Mouse (Mus musculus) brain, adult 2 months (tissue): ENCODE results near the gene Slc26a8.
"Not testable (repeated sequence)": the region's sequence is repeated elsewhere in the genome, so short reads cannot be mapped to it uniquely, and the experiment has no call there.

Source experiments
- DNase-seq: peaks from one replicate; pipeline ENCODE4 v3.0.0; 2011; ENCODE audit warnings: low read depth, low spot score

Slc26a8 gene

GRCm38 (mm10) chr17:28689586-28690283, at the start of gene Slc26a8:
TSS of gene Slc26a8 (minus strand) at chr17:28690233.
- DNase-seq = peak; percentile 60

DNA sequence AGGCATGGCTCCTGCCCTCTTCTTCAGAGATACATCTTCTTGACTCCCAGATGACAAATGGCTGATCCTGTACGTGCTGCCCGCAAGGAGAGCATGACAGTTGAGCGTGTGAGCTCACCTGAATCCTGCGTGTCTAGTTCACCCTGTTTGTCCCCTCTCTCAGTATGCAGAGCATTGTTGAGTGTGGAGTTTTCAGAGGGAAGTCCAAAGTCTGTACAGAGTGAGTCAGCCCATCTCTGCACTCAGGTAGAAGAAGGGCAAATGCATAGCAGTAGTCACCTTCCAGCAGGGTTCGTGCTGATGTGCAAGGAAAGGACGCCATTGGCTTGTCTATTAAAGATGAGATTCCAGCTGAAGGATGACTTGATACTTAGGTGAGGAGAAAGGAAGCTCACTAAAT, 49.2 kb upstream of the Slc26a8 start:
- DNase-seq = no peak

- DNase-seq = no peak
Observed at GRCm38 (mm10) chr17:28737973-28738372, 47.9 kb upstream of the Slc26a8 start.

GRCm38 (mm10) chr17:28736486-28736885, 46.5 kb upstream of the Slc26a8 start:
- DNase-seq = no peak

- peak; percentile 73 for DNase-seq
Observed at GRCm38 (mm10) chr17:28735317-28736105, 45.5 kb upstream of the Slc26a8 start.

DNA sequence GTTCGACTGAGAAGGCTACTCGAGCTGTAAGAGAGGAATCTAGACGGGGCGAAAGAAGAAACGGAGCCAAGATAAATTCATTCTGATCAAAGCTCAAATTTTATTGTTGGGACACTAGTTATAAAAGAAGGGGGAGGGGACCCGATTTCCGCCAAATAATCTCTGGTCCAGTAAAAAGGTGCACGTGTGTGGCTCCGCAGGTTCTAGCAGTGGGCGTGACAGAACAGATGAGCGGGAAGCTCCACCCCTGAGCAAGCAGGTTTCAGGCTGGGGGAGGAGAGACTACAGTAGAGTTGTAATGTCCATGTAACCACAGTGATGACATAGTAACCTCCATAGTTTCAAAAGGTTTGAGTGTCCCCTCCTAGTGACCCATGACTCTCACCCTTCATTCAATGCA, 37.5 kb upstream of the Slc26a8 start:
- DNase-seq = not testable (repeated sequence)

DNA sequence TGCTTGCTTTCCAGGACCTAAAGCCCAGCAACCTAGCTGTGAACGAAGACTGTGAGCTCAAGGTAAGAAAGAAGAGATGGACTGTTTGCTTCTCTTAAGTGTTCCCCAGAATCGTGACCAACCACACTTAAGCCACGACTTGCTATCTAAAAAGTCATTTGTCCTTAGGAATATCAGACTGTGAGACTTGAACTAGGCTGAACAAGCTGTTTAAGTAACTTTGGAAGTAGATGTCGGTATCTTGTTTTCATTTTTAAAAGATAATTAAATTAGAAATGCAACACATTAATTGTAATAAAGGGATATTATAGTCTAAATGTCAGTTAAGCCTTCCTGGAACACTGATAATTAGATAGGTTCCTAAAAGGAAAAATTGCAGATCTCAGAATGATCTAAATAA, 35.8 kb upstream of the Slc26a8 start, which contains the start of gene AC170998.1:
AC170998.1 (plus strand) TSS at position 301 of the 400 bp plus-strand sequence.
- no peak for DNase-seq

- DNase-seq = peak; percentile 69
Observed at GRCm38 (mm10) chr17:28717535-28717934, 27.5 kb upstream of the Slc26a8 start.

- no peak for DNase-seq
Observed at GRCm38 (mm10) chr17:28715832-28716548, 26.0 kb upstream of the Slc26a8 start.

DNA sequence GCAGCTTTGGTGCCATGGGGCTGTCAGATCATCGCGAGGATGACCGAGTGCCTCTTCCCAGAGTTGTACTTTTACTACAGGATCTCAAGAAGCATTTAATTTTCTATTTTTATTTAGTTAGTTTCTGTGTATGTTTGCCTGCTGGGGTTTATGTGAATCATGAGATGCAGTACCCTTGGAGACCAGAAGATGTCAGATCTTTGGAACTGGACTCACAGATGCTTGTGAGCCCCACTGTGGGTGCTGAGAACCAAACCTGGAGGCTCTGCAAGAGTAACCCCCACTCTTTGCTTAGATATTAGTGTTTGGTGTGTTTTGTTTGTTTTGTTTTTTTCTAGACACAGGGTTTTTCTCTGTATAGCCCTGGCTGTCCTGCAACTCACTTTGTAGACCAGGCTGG, 24.0 kb upstream of the Slc26a8 start:
- no peak for DNase-seq

DNA sequence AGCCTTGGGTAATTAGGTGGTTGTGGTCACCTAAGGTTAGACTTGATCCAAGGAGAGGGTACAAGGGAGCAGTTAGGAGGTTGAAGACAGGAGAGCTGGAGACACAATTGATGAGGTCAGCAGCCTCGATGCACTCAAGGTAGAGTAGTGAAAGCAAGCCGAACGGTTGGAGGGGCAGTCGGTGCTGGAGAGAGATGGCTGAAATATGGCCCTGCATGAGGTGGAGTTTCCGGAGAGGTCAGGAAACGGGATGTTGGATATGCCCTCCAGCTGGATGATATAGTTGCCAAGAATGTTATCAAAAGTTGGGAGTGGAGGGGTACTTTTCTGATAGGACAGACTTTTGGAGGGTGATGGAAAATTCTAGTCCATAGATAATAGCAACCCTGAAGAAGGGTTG, 22.3 kb upstream of the Slc26a8 start:
- DNase-seq = no peak

- DNase-seq = no peak
Observed at GRCm38 (mm10) chr17:28711237-28711636, 21.2 kb upstream of the Slc26a8 start.

DNA sequence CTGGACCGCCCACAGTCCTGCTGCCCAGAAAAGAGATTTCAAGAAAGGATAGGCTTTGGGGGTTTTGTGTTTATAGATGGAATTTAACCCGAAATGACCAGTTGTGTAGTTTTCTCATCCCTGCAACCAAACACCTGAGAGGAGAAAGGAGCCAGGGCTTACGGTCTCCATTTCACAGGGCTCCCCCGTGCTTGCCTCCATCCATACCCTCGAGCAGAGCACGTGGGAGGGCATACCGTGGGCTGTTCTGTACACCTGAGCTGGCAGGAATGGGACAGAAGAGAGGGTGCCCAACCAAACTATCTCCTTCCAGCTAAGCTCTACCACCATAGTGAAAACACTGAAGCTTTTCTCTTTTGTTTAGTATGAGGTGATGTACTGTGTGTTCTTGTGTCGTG, 20.3 kb upstream of the Slc26a8 start:
- DNase-seq = no peak

DNA sequence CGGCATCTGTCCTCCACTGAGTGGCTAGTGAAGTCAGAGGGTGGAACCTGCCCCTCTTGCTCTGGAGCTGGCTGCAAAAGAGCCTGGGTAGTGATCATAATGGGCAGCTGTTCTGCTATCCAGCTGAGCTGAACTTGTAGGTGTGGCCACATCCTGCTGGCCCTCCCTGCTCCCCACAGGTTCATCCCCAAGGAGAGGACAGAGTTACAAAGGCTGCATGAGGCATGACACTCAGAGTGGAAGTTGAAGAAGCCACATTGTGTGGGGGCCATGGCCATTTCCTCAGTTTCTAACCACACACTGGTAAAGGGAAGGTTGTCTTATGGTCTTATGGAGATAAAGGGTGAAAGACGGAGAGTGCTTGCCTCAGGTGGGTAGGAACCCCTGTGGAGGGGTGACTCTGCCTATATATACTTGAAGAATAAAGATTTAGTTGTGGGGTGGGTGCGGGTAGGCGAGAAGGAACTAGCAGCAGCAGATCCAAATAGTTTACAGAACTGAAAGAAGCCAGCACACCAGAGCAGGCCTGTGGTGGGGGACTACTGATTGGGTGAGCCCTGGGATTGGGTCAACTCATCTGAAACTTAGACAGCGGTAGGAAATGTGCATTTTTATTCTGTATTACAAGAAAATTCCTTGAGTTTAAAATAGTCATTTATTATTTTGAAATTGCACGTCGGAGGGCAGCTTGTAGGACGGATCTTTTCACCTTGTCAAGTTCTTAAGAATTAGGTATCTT, 19.7 kb upstream of the Slc26a8 start:
- DNase-seq = no peak

- peak; percentile 55 for DNase-seq
Observed at GRCm38 (mm10) chr17:28708989-28709388, 19.0 kb upstream of the Slc26a8 start.

GRCm38 (mm10) chr17:28707816-28708215, 17.8 kb upstream of the Slc26a8 start:
- DNase-seq = no peak

DNA sequence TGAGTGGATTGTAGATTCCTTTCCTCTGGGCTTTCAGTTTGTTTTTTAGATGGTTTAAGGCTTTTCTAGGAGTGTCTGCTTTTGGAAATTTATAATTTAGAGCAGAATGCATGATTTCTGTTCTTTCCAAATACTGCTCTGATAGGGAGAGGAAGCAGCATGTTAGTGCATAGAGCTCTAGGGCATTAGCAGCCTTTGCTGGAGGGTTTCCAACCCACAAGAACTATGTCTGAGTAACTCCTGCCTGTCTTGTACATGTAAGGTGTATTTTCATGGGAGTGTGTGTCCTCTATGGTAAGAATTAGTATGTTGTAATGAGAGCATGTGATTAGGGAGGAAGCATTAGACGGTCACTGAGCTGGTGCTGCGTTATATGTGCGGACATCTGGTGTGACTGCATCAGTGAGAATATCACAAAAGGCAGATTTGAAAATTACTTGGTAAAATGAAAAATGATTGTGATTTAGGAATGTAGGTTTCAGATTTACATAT, 17.1 kb upstream of the Slc26a8 start:
- no peak for DNase-seq

DNA sequence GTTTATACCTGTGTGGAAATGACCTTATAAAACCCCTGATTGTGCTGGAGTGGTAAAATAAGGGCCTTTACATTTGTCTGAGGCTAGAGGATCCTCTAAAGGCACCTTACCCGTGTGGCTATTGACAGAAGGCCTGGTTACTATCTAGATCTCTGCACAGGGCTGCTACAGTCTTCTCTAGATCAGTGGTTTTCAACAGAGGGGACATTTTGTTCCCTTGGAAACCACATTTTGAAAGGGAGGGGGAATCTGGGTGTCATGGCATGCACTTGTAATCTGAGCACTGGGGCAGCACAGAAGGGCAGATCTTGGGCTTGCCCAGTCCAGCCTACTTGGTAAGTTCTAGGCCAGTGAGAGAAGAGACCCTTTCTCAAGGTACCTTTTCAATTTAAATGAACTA, 16.7 kb upstream of the Slc26a8 start:
- DNase-seq = no peak

DNA sequence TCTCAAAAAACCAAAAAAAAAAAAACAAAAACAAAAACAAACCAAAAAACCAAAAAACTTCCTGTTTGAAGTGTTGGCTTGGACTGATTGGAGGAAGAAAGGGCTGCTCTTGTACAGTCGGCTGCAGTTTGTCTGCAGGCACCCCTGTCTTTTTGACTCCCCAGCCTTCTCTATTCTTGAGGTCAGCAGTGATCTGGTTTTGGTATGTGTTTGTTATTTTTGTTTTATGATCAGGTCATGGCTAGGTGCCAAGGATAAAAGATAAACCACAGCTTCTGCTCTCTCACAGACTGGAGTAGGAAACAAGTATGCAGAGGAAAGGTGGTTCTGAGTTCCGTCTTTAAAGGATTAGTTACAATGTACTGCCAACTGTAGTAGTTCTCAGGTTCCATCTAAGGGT, 12.6 kb upstream of the Slc26a8 start:
- no peak for DNase-seq

- DNase-seq = no peak
Observed at GRCm38 (mm10) chr17:28701737-28702136, 11.7 kb upstream of the Slc26a8 start.

DNA sequence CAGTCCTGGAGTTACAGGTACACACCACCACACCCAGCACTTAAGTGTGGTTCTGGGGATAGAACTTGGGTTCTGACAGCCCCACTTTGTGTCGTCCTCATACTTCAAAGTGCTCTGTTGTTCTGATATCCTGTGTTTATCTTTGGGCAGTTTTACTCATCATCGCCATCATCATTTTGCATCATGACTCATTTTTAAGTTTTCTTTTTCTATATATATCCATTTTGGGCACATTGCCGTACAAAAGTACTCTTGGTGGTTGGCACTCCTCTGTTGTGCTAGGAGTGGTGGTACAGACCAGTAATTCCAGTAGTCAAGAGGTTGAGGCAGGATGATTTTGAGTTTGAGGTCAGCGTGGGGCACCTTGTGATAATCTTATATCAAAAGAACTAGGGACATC, 11.1 kb upstream of the Slc26a8 start:
- no peak for DNase-seq

- no peak for DNase-seq
Observed at GRCm38 (mm10) chr17:28699789-28700188, 9.8 kb upstream of the Slc26a8 start.
